Mouse (Mus musculus): ENCODE results near the gene Hook2. TPM values are rescaled to one million over a fixed set of nuclear protein-coding genes. Genes with fewer than 3 reads are reported as not detected.

The Hook2 gene
- polyA plus RNA-seq, 1 experiment from 2014 or later: 16.8 TPM

DNA sequence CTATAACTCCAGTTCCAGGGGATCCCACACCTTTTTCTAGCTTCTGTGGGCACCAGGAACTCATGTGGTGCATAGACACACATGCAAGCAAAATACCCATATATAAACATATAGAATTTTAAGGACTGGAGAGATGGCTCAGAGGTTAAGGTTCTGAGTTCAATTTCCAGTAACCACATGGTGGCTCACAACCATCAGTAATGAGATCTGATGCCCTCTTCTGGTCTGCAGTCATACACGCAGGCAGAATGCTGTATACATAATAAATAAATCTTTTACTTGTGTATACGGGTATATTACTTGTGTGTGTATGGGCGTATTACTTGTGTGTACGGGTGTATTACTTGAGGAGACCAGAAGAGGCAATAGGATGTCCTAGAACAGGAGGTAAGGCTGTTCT is 26.5 kb upstream of the Hook2 start:
- ATAC-seq: no peak
- H3K9me3 ChIP-seq (replicated peaks): no peaks in the 10 kb centered on the region
- H3K9ac ChIP-seq: no peak overlapping the region
- H3K4me1 ChIP-seq: peaks cover 18% of the 10 kb centered on the region
- no peak overlapping the region for H3K27ac ChIP-seq
- H3K27me3 ChIP-seq: no peaks in the 10 kb centered on the region
- peaks cover 38% of the 10 kb centered on the region for H3K36me3 ChIP-seq (ENCODE audit: poor library complexity, severe bottlenecking)
- 90% methylated on average over 4 of the region's 4 CpGs for WGBS
- H3K4me3 ChIP-seq: no peak overlapping the region
- H3K4me2 ChIP-seq: no peak overlapping the region

DNA sequence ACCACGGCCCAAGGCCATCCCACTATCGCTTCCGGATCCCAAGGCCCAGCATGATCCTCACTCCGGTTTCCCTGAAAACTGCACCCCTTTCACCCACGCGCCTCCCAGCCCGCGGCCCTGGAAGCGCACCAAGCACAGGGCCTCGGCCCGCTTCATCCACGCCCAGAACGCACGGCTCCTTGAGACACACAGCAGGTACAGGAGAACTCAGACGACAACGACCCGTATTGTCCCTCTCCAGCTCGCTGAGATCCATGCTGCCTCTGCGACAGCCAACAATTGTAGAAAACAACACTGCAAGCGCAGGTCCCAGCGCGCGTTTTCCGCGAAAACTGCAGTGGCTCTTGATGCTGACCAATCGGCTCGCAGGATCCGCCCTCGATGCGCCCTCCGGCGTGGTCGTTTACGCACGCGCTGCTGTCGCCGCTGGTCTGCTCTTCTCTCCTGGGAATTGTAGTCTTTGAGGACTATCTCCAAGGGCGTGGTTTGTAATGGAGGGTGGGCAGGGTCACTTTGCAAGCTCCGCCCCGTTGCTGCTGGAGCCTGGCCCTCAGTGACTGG is 24.6 kb upstream of the Hook2 start:
- Histone ChIP-seq H3K36me3 (ENCODE audit: poor library complexity, severe bottlenecking) (peaks cover 27% of the 10 kb centered on the region), H3K4me3 (peak overlapping the region; percentile 74), H3K9ac (peak overlapping the region; percentile 81), H3K9me3 (replicated peaks) (no peaks in the 10 kb centered on the region), H3K27ac (peak overlapping the region; percentile 78), H3K27me3 (no peaks in the 10 kb centered on the region), H3K4me2 (peak overlapping the region; percentile 96), H3K4me1 (peaks cover 24% of the 10 kb centered on the region)
- under 1% methylated on average over 41 of the region's 41 CpGs for WGBS
- peak; percentile 88 for ATAC-seq

DNA sequence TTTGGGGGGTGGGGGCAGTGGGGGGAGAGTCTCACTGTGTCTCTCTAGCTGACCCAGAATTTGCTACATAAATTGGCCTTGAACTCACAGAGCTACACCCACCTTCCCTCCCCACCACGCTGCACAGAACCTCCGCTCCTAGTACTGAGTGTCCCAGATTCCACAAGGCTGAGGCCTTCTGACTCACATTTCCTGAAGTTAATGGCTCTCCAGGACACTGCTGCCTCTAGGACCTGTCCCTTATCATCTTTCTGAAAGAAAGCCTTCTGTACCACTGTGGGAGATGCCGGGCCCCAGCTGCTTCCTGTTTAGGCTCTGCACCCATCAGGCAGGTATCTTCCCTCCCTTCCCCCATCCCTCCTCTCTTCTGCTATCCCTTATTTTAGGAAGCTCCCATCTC is 23.8 kb upstream of the Hook2 start:
- Histone ChIP-seq H3K4me1 (peaks cover 32% of the 10 kb centered on the region), H3K27me3 (no peaks in the 10 kb centered on the region), H3K36me3 (ENCODE audit: poor library complexity, severe bottlenecking) (peaks cover 30% of the 10 kb centered on the region), H3K4me3 (no peak overlapping the region), H3K4me2 (no peak overlapping the region), H3K27ac (no peak overlapping the region), H3K9ac (no peak overlapping the region), H3K9me3 (replicated peaks) (no peaks in the 10 kb centered on the region)
- no peak for ATAC-seq
- 61% methylated on average over 3 of the region's 3 CpGs for WGBS

DNA sequence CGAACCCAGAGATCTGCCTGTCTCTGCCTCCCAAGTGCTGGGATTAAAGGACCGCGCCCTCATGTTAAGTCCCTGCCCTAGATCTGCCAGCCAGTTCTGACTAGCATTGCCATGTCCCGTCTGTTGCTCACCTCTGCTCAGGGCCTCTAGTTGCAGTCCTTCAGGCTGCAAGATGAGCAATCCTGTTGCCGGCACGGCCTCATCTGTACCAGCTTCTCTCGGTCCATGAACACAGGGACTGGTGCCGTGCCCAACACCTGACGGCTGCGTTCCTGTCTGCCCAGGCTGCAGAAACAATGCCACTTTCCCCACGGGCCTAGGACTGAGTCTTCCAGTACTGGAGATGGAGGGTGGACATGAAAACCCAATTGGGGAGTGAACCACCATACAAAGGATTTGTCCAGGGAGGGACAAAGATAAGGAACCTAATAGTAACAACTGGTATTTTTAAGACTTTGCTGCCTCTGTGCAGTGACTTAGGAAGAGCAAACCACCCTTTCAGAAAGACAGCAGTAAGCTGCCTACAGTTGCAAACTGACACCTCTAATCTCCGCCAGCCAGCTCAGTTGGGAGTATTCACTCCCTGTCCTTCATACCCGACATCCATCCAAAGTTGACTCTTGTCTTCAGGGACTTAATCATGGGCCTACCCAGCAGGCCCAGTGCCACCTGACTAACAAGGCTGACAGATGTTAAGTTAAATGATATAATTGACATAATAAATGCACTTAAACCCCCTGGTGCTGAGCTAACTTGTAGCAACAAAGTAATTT is 22.7 kb upstream of the Hook2 start:
- Histone ChIP-seq H3K27me3 (no peaks in the 10 kb centered on the region), H3K4me3 (no peak overlapping the region), H3K4me1 (peaks cover 37% of the 10 kb centered on the region), H3K36me3 (ENCODE audit: poor library complexity, severe bottlenecking) (peaks cover 30% of the 10 kb centered on the region), H3K9ac (no peak overlapping the region), H3K27ac (no peak overlapping the region), H3K9me3 (replicated peaks) (no peaks in the 10 kb centered on the region), H3K4me2 (peak overlapping the region; percentile 88)
- WGBS: 88% methylated on average over 13 of the region's 13 CpGs
- ATAC-seq: no peak

DNA sequence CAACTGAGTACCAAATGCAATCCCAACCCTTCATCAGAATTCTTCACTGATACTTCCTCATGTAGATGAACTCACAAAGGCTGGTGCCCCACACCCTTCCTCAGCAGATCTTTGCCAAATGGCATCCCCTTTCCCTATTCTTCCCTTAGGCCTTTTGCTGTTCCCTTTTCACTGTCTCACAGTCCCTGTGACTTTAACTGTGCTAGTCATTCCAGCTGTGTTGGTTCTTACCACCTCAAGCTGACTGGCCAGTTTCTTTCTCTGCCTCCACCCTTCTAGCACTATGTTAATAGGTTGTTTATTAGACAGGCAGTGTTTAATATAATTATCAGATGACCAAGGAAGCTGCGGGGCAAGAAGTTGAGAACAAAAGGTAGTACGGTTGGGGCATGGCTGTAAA is 21.8 kb upstream of the Hook2 start:
- Histone ChIP-seq H3K27me3 (no peaks in the 10 kb centered on the region), H3K9me3 (replicated peaks) (no peaks in the 10 kb centered on the region), H3K9ac (peak overlapping the region; percentile 90), H3K27ac (peak overlapping the region; percentile 76), H3K4me1 (peaks cover 37% of the 10 kb centered on the region), H3K36me3 (ENCODE audit: poor library complexity, severe bottlenecking) (peaks cover 35% of the 10 kb centered on the region), H3K4me2 (peak overlapping the region; percentile 88), H3K4me3 (peak overlapping the region; percentile 69)
- ATAC-seq: no peak
- 20% methylated on average over 2 of the region's 2 CpGs for WGBS

DNA sequence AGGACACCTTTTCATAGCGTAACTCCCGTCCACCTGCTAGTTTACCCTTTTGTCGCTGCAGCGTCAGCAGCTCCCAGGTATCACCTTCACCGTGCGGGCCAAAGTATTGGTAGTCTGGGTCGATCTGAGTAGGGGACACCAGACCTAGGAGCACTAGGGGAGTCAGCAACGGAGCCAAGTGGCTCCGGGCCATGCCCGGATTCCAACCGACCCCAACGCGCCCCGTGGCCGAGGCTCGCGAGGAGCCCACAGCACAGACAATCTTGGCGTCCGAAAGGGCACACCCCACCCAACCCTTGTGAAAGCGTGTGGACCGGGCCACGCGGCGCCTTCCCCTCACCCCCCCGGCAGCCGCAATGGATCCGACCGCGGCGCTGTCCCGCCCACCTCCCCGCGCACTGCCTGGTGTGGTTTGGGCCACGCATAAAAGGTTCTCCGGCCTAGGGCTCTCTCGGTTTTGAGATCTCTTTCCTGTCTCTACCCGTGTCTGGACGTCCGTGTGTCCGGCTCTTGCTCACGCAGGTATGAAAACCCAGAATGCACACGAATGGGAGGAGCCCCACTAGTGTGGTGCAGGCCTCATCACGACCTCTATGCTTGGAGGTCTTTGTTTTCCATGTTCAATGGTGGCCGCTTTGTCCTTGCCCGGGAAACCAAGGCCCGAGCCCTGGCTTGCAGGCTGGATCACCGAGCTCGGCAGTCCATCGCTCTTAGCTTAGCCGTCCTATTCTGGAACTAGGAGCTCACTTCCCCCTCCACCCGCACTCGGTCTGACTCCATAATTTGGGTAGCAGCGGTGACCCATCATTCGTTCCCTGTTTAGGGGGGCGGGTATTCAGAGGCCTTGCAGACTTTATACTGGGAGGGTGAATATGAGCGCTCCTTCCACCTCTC is 20.9 kb upstream of the Hook2 start, which contains the start of the genes Gm49661, Prdx2 and Rnaseh2a:
Gene Gm49661, minus strand, starts transcription at position 193 of the 894 bp plus-strand sequence.
Gene Prdx2, plus strand, starts transcription at position 347 of the 894 bp plus-strand sequence.
Gene Rnaseh2a, minus strand, starts transcription at position 527 of the 894 bp plus-strand sequence.
- peak within 1 kb of the TSS; percentile 69 for H3K4me3 ChIP-seq
- H3K4me2 ChIP-seq: peak within 1 kb of the TSS; percentile 88
- peak; percentile 76 for ATAC-seq
- H3K9ac ChIP-seq: peak within 1 kb of the TSS; percentile 90
- H3K4me1 ChIP-seq: peaks cover 41% of the 10 kb centered on the region
- H3K9me3 ChIP-seq (replicated peaks): no peaks in the 10 kb centered on the region
- H3K36me3 ChIP-seq (ENCODE audit: poor library complexity, severe bottlenecking): peaks cover 38% of the 10 kb centered on the region
- H3K27me3 ChIP-seq: no peaks in the 10 kb centered on the region
- H3K27ac ChIP-seq: peak within 1 kb of the TSS; percentile 76
- under 1% methylated on average over 56 of the region's 56 CpGs for WGBS

DNA sequence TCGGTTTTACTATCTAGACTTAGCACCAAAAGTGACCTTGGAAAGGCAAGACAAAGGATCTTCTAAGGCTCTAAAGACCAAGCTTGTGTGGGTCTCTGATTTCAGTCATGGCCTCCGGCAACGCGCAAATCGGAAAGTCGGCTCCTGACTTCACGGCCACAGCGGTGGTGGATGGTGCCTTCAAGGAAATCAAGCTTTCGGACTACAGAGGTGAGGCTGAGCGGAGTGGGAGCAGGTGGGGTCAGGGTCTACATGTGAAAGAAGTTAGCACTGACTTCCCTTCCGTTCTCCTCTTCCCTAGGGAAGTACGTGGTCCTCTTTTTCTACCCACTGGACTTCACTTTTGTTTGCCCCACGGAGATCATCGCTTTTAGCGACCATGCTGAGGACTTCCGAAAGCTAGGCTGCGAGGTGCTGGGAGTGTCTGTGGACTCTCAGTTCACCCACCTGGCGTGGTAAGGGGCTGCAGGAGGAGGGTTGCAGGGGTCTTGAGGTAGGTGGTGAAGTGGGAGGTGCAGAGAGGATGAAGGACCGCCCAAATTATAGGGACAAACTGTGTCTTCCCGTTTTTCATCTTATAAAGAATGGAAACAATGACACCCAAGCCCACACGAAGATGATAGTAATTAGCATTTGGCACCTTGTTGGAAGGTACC is 20.1 kb upstream of the Hook2 start:
- Histone ChIP-seq H3K4me2 (peak overlapping the region; percentile 88), H3K27ac (peak overlapping the region; percentile 76), H3K9ac (peak overlapping the region; percentile 90), H3K4me1 (peaks cover 42% of the 10 kb centered on the region), H3K4me3 (peak overlapping the region; percentile 69), H3K27me3 (no peaks in the 10 kb centered on the region), H3K36me3 (ENCODE audit: poor library complexity, severe bottlenecking) (peaks cover 46% of the 10 kb centered on the region), H3K9me3 (replicated peaks) (no peaks in the 10 kb centered on the region)
- 5% methylated on average over 21 of the region's 21 CpGs for WGBS
- ATAC-seq: no peak

DNA sequence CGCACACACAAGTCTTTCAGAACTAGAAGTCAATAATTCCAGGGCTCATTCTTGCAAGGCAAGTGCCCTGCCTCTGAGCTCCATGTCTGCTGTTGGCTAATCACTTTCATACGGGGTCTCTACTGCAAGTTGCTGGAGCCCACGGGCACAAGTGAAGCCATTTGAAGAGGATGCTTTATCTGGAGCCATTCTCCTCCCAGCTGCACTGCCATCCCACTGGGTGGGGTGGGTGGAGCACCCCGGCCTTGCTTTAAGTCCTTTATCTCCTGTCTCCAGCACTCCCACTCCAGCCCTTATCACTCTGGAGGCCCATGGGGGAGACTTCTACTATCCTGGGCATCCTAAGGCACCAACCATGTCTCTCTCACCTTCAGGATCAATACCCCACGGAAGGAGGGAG is 19.5 kb upstream of the Hook2 start:
- 65% methylated on average over 5 of the region's 5 CpGs for WGBS
- H3K4me1 ChIP-seq: peaks cover 46% of the 10 kb centered on the region

DNA sequence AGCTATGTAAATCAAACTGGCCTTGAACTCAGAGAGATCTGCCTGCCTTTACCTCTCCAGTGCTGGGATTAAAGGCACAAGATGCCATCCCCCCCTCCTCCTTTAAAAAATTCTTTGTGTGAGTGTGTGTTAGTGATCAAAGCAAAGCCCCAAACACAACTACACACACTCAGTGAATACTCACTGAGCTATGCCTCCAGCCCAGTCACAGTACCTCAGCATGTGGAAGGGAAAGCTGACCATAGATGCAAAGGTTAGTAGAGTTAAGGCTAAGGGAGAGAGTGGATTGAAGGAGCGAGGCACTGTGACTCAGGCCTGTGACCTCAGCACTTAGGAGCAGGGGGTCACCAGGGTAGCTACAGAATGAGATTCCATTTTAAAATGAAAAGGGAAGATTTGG is 17.3 kb upstream of the Hook2 start:
- no peak overlapping the region for H3K4me3 ChIP-seq
- 94% methylated on average over 1 of the region's 1 CpGs for WGBS
- H3K27ac ChIP-seq: no peak overlapping the region
- H3K4me2 ChIP-seq: no peak overlapping the region
- H3K9me3 ChIP-seq (replicated peaks): no peaks in the 10 kb centered on the region
- H3K36me3 ChIP-seq (ENCODE audit: poor library complexity, severe bottlenecking): peaks cover 47% of the 10 kb centered on the region
- ATAC-seq: no peak
- peaks cover 66% of the 10 kb centered on the region for H3K4me1 ChIP-seq
- peaks cover 13% of the 10 kb centered on the region for H3K27me3 ChIP-seq
- H3K9ac ChIP-seq: no peak overlapping the region

More for the DNA sequence above, 19.5 kb upstream of the Hook2 start:
- H3K9me3 ChIP-seq (replicated peaks): no peaks in the 10 kb centered on the region
- H3K4me3 ChIP-seq: peak overlapping the region; percentile 69
- ATAC-seq: no peak
- peaks cover 47% of the 10 kb centered on the region for H3K36me3 ChIP-seq (ENCODE audit: poor library complexity, severe bottlenecking)
- H3K27me3 ChIP-seq: no peaks in the 10 kb centered on the region
- peak overlapping the region; percentile 90 for H3K9ac ChIP-seq
- H3K27ac ChIP-seq: 0 out of 2 replicates have a peak overlapping the region, but pooled peaks have one; percentile 2
- peak overlapping the region; percentile 88 for H3K4me2 ChIP-seq

DNA sequence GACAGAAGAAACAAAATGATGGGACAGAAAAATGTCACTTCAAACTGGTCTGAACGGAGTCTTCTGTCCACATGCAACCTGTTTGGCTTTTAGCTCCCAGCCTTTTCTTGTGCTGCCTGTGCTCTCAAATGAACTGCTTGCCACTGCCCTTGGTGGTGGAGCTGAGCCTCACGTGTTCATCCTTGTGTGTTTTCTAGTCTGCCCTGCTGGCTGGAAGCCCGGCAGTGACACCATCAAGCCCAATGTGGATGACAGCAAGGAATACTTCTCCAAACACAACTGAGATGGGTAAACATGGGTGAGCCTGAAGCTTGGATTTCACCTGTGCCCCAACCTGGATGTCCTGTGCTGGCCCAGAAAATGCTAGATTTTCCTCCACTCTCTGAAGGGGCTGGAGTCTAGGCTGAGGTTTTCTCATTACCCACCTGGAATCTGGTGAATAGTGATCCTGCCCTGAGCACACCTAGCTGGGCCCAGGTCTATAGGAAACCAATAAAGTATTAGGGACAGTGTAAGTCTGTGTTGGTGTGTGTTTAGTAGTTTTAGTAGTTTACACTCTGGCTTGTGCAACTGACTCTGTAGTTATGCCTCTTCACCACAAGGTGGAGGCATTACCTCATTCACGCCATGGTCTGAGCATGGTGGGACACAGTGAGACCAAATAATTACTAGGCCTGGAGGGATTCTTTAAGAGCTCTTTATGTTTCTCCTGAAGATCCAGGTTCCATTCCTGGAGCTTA is 16.4 kb upstream of the Hook2 start:
- Histone ChIP-seq H3K4me3 (no peak overlapping the region), H3K27me3 (peaks cover 22% of the 10 kb centered on the region), H3K4me2 (no peak overlapping the region), H3K4me1 (peaks cover 66% of the 10 kb centered on the region), H3K36me3 (ENCODE audit: poor library complexity, severe bottlenecking) (peaks cover 47% of the 10 kb centered on the region), H3K9me3 (replicated peaks) (no peaks in the 10 kb centered on the region), H3K9ac (no peak overlapping the region), H3K27ac (no peak overlapping the region)
- 62% methylated on average over 4 of the region's 4 CpGs for WGBS
- ATAC-seq: no peak

DNA sequence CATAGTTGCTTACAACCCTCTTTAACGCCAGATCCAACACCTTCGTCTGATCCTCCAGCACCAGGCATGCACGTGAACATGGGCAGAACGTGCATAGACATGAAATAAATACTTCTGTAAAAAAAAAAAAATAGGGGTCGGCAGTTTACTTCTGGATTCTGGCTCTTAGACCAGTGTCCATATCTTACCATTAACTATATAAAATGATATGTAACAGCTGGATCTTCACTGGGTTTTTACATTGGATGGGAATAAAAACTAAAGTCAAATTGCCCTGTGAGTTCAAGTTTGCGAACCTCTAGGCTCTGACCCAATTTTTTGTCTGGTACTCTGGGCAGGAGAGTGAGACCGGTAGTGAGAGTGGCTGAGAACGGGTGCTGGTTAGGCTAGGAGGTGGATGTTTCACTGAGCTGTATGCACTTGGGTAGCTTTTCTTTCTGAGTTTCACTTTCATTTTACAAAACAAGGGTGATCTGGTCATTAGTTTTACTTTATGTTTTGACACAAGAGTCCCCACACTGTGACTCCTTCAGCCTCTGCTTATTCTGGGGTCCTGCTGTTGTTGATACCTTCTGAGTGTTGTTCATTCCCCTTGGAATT is 15.8 kb upstream of the Hook2 start:
- no peak overlapping the region for H3K9ac ChIP-seq
- H3K4me2 ChIP-seq: no peak overlapping the region
- no peaks in the 10 kb centered on the region for H3K9me3 ChIP-seq (replicated peaks)
- no peak overlapping the region for H3K27ac ChIP-seq
- peaks cover 29% of the 10 kb centered on the region for H3K27me3 ChIP-seq
- ATAC-seq: no peak
- H3K4me3 ChIP-seq: no peak overlapping the region
- H3K4me1 ChIP-seq: peaks cover 72% of the 10 kb centered on the region
- peaks cover 47% of the 10 kb centered on the region for H3K36me3 ChIP-seq (ENCODE audit: poor library complexity, severe bottlenecking)
- WGBS: 83% methylated on average over 8 of the region's 8 CpGs
